Mouse (Mus musculus): ENCODE measurements around the gene Ap3s2.

Ap3s2 gene

DNA sequence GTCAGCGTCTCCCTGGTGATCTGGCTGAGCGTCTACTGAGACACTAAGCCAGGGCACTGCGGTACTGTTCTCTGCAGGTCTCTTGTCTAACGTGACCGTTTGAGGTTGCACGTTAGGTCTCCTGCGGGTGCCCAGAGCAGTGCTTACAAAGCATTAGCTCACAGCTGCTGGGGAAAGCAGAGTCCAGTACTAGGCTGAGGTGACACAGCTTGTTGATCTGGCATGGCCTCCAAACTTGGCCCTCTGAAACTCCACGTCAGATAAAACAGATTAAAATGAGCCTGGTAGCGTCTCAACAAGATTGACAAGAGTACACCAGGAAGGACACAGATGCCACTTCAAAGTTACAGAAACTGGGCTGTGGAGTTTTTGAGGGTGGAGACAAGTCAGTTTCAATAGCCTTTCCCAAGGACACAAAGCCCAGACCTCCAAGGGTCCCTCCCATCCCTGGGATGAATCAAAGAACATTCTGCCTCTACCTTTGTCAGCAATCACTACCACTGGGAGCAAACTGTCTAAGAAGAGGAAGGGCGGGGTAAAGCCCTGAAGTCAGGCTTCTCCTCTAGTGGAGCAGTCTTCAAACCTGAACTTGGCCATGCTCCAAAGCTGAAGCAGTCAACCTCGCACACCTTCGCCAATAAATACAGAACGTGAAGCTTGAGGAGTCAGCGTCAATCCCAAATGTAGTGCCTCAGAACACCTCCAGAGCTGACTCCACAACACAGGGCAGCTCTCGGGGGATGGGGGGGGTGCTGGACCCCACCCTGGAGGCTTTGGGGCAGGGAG lies 29.8 kb downstream of the Ap3s2 start:
- DNase-seq (ENCODE audit: low read depth, low spot score), result peak; percentile 58

DNA sequence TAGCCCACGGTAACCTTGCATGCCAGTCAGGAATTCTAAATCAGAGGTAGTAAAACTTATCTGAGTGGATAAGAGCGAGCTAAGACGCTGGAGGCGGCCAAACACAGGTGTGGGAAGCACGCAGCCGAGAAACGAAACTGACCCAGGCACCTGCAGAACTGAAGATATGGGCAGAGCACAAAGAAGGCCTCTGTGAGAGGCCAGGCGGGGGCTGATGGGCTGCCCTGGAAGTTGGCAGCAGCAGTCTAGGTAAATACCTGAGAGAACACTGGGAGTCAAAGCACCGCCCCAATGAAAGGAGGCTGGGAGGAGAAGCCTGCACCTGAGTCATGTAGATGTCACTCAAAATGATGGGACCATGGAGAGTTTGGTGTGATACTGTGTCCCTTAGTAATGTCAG lies 31.8 kb downstream of the Ap3s2 start:
- DNase-seq (ENCODE audit: low read depth, low spot score), result no peak

DNA sequence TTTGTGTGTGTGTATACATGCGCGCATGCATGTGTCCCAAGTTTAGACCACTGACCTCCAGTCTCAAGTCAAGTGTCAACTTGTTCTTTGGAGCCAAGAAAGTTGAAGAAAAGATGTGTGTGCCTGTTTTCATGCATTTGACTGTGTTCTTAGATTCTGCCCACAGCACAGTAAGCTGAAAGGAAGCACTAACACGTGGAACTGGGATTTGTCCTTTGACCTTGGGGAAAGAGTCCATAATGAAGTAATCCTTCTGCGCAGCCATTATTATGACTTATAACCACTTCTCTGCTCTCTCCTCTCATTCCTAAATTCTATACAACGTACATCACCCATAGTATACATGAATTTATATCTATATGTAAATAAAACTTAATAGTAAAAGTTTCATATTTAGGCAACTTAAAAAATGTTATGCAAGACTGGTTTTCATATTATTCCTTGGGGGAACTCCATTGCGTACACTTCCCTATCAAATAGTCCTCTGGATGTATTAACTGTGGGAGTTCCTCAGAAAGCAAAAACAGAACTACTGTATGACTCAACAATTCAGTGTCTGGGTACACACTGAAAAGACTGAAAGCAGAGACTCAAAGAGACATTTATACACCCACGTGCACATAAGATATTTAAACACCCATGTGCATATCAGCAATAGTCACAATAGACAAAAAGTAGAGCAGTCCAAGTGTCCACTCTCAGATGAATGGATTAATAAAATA lies 36.7 kb downstream of the Ap3s2 start:
- no peak for DNase-seq (ENCODE audit: low read depth, low spot score)

DNA sequence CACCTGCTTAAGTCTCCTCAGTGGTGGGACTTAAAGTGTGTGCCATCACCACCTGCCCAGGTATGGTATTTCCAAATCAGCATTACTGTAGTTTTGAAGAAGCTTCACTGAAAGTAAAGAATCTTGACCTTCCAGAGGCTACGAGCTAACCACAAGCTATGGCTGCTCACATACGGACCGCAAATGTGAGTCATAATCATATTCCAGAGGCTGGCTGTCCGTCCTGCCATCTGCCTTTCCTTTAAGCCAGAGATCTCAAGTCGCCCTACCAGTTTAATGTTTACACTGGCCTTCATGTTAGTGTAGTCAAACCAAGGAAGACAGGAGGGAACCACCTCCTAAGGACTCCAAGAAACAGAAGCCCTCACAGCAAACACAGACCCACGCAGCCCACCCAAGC lies 38.5 kb downstream of the Ap3s2 start:
- DNase-seq (ENCODE audit: low read depth, low spot score), result no peak

DNA sequence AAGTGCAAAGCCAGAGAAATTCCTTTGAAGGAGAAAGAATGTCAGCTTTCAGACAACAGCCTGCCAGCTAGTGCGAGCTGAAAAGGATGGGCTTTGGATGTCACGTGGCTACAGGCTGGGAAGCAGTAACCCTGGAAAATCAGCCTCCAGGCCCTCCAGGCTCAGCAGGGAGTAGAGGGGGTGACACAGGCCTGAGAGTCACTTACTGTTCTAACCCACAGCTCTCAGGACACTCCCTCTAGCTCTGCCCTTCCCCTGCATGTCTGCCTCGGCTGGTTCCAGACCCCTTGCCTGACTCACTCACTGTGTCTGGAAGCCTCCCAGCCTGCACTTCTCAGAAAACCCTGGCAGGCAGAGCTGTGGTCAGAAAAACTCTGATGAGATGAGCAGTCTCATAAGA lies 39.5 kb downstream of the Ap3s2 start:
- DNase-seq (ENCODE audit: low read depth, low spot score), result peak; percentile 76

DNA sequence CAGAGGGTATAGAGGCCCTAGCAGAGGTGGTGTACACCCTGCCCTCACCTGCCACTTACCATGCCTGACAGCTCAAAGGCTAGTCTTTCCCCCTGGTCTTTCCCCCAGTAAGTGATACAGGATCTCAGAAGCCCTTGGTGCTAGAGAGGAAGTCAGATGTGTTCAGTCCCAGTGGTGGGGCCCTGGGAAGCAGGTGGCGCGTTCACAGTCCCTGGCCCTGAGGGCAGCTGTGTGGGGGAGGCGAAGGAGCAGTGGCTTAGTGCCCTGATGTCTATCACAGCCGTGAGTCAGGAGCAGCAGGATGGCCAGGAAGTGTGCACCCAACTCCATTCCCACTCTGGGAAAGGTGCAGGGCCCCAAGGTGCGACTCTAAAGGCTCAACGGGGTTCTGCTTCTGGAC lies 40.4 kb downstream of the Ap3s2 start:
- no peak for DNase-seq (ENCODE audit: low read depth, low spot score)

DNA sequence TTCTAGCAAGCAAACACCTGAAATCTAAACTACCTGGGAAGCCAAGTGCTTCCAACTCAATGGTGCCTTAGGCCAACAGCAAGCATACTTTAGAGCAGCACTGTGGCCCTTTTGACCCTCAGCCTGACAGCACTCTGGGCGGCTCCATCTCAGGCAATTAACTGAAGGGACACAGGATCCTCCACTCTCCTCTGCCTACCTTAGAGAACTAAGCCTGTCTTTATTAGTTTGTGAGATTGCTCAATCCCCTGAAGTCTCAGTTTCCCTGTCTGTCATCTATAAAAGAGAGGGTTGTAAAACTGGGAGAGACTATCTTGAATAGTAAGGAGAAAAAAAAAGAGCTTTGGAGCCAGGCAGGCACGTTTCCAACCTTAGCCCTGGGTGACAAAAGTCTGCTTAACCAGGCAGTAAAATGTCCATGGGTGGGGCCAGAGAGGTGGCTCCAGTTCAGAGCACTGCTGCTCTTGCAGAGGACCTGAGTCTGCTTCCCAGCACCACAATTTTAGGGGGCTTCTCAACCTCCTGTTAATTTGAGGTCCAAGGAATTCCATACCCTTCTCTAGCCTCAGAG lies 41.9 kb downstream of the Ap3s2 start:
- no peak for DNase-seq (ENCODE audit: low read depth, low spot score)

DNA sequence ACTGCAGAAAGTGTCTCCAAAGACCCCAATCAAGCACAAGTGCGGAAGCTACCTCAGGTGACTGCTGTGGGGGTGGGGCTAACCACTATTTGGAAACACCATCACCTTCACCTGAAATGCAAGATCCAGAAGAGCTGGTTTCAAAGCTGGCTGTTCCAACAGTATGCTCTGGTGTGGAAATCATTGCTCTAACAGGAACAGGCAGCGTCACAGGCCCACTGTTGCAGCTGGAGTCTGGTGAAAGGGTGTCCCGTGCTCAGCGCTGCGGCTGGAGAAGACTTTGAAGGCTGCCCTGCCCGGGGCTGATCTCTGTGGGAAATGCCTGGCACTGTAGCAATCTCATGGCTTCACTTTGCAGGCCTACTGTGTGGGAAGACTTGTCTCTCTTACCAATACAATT lies 47.0 kb downstream of the Ap3s2 start:
- DNase-seq (ENCODE audit: low read depth, low spot score), result no peak

DNA sequence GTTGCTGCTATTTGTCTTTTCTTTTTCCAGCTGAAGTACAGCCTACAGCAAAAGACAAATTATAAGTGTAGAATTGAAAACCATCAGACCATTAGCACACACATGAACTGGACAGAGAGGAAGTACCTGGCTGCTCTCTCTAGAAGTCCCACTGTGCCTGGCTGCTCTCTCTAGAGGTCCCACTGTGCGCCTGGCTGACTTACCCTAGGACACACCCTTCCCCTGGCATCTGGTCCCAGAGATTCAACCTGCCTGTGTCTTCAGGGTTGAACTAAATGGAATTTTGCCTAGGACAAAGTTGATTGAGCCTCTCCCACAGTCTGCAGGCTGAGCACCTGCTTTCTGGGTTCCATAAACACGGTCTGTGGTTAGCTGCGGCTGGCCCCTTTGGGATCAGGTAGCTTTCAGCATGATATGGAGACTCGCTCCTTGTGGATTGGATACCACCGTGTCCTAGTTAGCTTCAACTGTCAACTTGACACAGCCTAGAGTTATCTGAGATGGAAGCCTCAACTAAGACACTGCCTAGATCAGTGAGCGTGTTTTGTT lies 48.6 kb downstream of the Ap3s2 start:
- peak; percentile 63 for DNase-seq (ENCODE audit: low read depth, low spot score)

DNA sequence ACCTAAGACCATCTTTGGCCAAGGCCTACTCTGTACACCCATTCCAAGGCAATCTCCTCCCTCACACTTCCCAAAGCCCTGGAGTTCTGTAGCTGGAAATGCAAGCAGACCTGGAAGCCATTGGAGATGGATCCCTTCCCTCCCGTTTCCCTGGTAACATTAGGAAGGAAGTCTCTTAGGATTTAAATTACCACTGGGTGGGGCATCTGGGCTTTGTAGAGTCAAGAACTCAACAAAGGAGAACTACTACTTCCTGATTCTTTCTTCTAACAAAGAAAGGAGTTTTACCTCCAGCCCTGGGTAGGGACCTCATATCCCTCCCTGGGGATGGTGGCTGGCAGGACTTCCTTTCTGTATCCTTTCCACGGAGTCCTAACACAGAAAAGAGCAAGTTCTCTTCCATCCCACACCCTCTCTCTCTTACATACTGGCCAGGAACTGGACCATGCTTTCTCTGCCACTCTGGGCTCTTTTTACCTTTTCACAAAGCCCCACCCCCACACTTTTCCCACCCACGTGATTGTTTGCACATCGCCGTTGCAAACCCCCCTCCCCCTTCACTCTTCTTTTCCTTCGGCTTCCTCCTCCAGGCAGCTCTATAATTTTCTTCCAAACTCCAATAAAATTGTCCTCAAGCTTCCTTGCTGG lies 51.3 kb downstream of the Ap3s2 start:
- peak; percentile 99 for DNase-seq (ENCODE audit: low read depth, low spot score)

DNA sequence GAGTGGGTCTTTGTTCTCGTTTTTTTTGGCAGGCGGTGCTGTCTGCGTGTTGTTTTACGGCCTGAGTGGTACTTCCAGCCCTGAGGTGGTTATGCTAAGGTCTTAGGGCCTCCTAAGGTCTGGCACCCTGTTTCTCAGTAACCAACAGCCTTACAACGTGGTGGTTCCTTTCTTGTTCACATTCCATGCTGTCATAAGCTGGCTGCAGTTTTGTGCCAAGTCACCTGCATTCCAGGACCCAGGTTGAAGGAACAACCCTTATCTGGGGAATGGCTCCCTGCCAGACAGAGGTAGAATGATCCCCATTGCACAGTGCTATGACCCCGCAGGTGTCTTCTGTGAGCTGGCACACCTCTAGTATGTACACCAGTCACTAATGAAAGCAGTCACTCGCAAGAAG lies 52.0 kb downstream of the Ap3s2 start:
- DNase-seq (ENCODE audit: low read depth, low spot score), result peak; percentile 43

DNA sequence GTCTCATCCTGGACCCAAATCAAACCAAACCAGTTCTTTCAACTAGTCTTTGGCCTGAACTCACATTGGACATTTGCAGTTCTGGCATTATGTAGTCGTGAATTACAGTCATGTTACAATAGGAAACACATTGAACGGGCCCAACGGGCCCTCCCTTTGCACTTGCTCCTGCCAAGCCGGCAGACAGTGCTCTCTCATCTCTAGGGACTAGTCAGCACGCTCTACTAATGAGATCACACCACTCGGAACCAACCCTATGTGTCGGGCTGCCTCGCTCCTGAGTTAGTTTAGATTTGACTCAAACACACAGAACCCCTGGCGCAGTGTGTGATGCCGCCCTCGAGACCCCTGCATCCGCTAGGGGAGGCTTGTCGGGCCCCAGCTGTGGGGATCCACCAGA lies 52.6 kb downstream of the Ap3s2 start:
- no peak for DNase-seq (ENCODE audit: low read depth, low spot score)

DNA sequence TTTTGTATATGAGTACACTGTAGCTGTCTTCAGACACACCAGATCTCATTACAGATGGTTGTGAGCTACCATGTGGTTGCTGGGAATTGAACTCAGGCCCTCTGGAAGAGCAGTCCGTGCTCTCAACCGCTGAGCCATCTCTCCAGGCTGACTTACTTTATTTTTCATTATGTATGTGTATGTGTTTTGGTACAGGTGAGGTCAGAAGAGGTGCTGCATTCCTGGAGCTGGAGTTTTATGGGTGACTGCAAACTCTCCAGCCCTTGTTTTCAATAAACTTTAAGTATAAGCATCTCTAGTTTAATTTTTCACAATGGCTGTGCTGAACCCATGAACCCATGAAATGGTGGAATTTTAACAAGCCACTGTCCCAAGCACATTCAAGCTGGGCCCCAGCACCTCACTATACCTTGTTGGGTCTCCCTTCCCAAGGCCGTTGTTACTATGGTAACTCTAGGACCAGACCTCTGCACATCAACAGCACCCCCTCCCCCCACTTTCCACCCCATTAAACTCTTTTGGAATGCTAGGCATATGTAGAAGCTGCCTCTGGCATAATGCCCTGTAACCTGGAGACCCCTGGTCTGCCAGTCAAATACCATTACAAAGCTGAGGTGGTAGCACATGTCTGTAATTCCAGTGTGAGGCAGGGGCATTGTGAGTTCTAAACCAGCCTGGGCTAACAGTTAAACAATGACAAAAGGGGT lies 54.0 kb downstream of the Ap3s2 start:
- peak; percentile 89 for DNase-seq (ENCODE audit: low read depth, low spot score)

DNA sequence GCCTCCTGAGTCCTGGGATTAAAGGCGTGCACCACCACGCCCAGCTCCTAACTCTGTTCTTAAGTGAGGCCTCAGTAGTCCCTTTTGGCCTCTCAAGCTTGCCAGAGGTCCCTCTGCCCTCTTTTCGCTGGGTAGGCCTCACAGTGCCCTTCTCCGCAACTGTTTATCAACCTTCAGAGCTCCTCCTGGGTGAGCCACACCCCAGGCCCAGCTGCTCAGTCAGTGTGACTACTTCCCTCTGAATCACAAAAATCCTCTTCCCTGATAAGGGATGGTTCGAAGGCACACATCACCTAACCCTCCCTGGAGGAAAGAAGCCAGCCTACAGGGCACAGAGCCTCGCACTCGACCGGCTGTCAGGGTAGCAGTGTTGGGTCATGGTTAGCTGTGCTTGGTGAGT lies 58.7 kb downstream of the Ap3s2 start:
- no peak for DNase-seq (ENCODE audit: low read depth, low spot score)

DNA sequence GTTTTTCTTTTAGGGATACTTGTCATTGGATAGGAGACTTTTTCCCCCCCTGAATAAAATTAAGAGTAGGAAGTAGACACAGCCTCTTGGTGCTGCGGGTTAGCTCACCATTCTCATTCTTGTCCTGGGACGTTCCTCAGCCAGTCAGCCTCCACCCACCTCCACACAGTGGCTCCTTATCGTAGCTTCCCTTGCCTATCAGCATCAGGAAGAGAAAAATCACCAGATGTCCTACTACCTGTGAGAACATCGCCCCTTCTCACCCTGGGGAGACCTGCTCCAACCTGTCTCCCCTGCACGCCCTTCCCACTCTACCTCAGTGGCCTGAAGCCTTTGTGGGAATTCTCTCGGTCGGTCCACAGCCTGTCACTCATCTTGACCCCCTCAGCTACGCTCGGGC lies 59.6 kb downstream of the Ap3s2 start, which contains the start of gene Anpep:
TSS of gene Anpep (minus strand) at position 249 of the 400 bp plus-strand sequence.
- DNase-seq (ENCODE audit: low read depth, low spot score), result no peak

DNA sequence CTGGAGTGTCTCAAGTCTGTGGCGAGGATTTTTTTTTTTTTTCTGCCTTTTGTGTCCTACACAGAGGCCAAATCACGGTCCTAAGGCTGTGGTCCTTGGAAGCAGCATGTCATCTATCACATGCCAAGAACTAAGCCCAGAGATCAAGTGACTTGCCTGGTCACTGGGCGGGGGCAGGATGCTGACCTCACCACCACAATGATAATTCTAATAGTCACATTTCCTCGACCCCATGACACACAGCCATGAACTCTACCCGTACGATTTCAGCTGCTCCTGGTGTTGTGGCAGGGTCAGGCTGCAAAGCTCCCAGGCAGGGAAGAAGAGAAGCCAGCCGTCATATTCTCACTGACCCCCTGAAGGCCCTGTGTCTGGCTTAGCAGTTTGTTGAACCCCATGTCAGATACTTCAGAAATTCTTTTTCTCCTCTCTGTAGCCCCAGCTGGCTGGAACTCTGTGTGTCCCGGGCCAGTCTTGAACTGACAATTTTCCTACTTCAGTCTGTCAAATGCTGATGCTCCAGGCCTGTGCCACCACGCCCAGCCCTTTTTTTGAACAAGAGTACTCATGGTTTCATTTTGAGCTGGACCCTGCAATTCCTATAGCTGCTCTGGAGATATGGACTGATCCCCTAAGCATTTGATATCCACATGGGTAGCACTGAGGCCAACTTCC lies 61.4 kb downstream of the Ap3s2 start:
- DNase-seq (ENCODE audit: low read depth, low spot score), result no peak

DNA sequence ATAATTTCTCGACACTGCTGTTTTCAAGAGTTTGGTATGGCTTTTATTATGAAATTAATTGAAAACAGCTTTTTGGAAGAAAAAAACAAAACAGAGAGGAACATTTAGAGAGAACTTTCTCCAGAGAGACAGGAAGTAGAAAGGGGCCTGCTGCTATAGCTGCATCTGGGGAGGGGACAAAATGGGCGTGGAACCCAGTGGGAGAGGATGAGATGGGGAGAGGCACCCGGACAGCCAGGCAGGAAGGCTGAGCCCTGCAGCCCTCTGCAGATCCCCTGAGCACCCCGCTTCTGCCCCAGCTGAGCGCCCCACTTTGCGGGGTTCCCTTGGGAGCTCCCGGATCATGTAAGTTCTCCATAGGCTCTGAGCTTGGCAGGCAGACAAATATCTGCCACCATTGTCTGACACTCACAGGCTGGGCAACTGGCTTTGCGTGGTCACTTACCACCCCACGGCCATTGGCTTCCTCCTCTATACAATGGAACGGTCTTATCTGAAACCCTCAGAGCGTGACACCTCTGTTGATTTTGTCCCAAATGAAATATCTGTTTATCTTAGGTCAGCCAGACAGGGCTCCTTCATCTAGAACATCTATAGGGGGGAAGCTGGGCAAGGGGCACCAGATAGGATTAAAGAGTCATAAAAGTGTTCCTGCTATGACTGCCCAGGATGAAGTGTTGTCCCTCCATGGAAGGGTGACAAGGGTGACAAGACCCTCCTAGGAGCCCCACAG lies 62.1 kb downstream of the Ap3s2 start:
- no peak for DNase-seq (ENCODE audit: low read depth, low spot score)

DNA sequence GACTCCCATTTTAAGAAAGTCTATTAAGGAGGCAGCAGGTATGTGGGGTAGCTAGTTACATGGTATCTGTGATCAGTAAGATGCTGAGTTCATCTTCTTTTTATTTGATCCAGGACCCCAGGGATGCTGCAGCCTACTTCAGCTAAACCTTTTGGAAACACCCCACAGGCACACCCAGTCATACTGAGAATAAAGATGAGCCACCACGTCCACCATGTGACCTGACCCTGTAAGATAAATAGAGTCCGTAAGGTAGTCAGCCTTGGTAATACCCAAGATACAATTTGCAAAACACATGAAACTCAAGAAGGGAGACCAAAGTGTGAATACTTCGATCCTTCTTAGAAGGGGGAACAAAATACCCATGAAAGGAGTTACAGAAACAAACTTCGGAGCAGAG lies 64.1 kb downstream of the Ap3s2 start:
- no peak for DNase-seq (ENCODE audit: low read depth, low spot score)

DNA sequence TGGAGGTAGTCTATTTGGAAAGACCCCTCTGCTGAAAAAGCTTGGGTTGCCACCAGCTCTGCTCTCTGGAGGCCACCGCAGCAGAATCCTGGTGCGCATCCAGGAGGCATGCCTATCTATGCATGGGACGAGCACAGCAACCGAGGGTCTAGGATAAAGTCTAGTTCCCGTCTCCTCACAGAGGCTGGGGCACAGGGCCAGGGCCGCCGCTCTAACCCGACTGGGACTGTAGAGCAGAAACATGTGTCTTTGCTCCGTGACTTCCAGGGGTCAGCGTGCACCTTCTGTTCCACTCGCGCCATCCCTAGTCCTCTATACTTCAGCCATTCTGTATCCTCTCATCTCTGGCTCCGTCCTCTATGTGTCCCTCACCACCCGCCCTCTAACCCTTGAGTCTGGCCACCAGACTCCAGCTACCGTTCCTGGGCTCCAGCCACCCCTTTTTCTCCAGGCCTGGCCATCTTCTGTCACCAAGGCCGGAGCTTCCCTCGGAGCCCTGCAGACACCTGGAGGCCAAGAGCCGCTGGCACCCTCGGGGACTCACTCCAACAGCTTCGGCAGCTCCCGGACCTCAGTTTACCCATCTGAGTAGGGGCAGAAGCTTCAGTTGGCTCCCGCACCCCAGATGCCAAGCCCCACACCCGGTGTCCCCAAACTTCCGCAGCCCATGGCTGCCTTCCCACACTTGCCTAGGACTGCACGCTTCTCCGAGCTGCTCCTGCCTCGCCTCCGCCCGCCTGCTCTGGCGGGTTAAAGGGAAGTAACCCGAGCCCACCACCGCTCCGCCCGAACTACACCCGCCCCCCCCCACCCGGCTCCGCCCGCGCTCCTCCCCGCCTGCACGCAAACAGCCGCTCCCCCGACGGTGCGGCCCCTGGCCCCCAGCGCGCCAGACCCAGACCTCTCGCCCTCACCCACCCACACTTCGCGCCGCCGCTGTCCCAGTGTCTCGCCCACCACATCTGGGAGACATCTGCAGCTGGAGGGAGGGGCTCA lies 72.7 kb downstream of the Ap3s2 start:
- DNase-seq (ENCODE audit: low read depth, low spot score), result peak; percentile 74
